Mouse (Mus musculus) kidney, postnatal 4 days (tissue): ENCODE data around the gene Gm13283.
"Not testable (repeated sequence)": the region's sequence is repeated elsewhere in the genome, so short reads cannot be mapped to it uniquely, and the experiment has no call there.

ENCODE experiments used
- DNase-seq, 2 experiments: peaks; one replicate each; pipeline ENCODE4 v3.0.0; 2021; ENCODE audit warnings: mixed read lengths in 2 of 2

The Gm13283 gene

GRCm38 (mm10) chr4:88763384-88764018 is 3.6 kb downstream of the Gm13283 start:
- peak; percentile 55 to 78 for DNase-seq

DNA sequence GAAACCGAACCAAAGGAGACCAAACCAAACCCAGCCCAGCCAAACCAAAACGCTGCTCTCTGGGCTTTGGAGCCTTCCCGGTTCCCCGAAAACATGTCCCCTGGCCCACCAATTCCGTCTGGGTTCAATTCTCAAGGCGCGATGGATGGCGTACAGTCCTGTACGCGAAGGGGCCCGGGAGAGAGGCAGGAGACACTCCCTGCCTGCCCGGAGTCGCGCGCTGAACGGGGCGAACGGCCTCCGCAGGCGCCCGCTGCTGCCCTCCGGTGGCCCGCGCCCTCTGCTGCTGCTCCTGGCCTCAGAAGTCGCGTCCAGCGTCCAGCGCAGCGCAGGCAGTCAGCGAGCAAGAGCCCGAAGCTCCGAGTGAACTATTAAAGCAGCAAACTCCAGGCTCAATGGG is 13.6 kb downstream of the Gm13283 start, which contains the start of gene Gm13290:
Gm13290 (plus strand) TSS at position 301 of the 400 bp plus-strand sequence.
- not testable (repeated sequence) for DNase-seq

DNA sequence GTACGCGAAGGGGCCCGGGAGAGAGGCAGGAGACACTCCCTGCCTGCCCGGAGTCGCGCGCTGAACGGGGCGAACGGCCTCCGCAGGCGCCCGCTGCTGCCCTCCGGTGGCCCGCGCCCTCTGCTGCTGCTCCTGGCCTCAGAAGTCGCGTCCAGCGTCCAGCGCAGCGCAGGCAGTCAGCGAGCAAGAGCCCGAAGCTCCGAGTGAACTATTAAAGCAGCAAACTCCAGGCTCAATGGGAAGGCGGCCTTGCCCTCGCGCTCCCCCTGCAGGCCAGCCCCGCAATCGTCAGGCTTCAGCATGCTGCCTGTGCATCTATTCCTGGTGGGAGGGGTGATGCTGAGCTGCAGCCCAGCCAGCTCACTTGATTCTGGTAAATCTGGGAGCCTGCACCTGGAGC is 16.7 kb downstream of the Gm13283 start, which contains the start of gene Gm13289:
Gm13289 (plus strand) TSS at position 301 of the 400 bp plus-strand sequence.
- DNase-seq: not testable (repeated sequence)

- not testable (repeated sequence) for DNase-seq
Measured at GRCm38 (mm10) chr4:88779550-88779949, 19.6 kb downstream of the Gm13283 start, which contains the start of gene Gm13272. Gene Gm13272 (plus strand): TSS chr4:88779850.

GRCm38 (mm10) chr4:88780320-88780719 is 20.4 kb downstream of the Gm13283 start:
- not testable (repeated sequence) for DNase-seq

GRCm38 (mm10) chr4:88781831-88782230 is 21.9 kb downstream of the Gm13283 start, which contains the start of gene Ifnz:
Gene Ifnz (plus strand): TSS chr4:88782131.
- DNase-seq: not testable (repeated sequence)

DNA sequence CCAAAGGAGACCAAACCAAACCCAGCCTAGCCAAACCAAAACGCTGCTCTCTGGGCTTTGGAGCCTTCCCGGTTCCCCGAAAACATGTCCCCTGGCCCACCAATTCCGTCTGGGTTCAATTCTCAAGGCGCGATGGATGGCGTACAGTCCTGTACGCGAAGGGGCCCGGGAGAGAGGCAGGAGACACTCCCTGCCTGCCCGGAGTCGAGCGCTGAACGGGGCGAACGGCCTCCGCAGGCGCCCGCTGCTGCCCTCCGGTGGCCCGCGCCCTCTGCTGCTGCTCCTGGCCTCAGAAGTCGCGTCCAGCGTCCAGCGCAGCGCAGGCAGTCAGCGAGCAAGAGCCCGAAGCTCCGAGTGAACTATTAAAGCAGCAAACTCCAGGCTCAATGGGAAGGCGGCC is 22.4 kb downstream of the Gm13283 start:
- DNase-seq: peak; percentile 29 to 39

GRCm38 (mm10) chr4:88785409-88785808 is 25.5 kb downstream of the Gm13283 start, which contains the start of gene Gm13276:
Gene Gm13276 (plus strand): TSS chr4:88785709.
- DNase-seq: not testable (repeated sequence)

- peak; percentile 81 to 86 for DNase-seq
Measured at GRCm38 (mm10) chr4:88788402-88788801, 28.5 kb downstream of the Gm13283 start, which contains the start of gene Gm13277. Gene Gm13277 (plus strand): TSS chr4:88788632.

GRCm38 (mm10) chr4:88791250-88791649 is 31.3 kb downstream of the Gm13283 start, which contains the start of gene Gm13278:
Gene Gm13278 (plus strand): TSS chr4:88791550.
- DNase-seq: not testable (repeated sequence)

GRCm38 (mm10) chr4:88793936-88794675 is 34.2 kb downstream of the Gm13283 start, which contains the start of gene Gm13275:
Gene Gm13275 (plus strand): TSS chr4:88794487.
- DNase-seq: peak; percentile 49 to 63

DNA sequence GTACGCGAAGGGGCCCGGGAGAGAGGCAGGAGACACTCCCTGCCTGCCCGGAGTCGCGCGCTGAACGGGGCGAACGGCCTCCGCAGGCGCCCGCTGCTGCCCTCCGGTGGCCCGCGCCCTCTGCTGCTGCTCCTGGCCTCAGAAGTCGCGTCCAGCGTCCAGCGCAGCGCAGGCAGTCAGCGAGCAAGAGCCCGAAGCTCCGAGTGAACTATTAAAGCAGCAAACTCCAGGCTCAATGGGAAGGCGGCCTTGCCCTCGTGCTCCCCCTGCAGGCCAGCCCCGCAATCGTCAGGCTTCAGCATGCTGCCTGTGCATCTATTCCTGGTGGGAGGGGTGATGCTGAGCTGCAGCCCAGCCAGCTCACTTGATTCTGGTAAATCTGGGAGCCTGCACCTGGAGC is 37.2 kb downstream of the Gm13283 start, which contains the start of gene Gm13279:
Gm13279 (plus strand) TSS at position 301 of the 400 bp plus-strand sequence.
- not testable (repeated sequence) for DNase-seq

- not testable (repeated sequence) for DNase-seq
Measured at GRCm38 (mm10) chr4:88799365-88799764, 39.4 kb downstream of the Gm13283 start, which contains the start of gene Gm13285. Gene Gm13285 (plus strand): TSS chr4:88799665.

GRCm38 (mm10) chr4:88802954-88803353 is 43.0 kb downstream of the Gm13283 start, which contains the start of gene Gm13287:
Gene Gm13287 (plus strand): TSS chr4:88803254.
- DNase-seq: not testable (repeated sequence)

DNA sequence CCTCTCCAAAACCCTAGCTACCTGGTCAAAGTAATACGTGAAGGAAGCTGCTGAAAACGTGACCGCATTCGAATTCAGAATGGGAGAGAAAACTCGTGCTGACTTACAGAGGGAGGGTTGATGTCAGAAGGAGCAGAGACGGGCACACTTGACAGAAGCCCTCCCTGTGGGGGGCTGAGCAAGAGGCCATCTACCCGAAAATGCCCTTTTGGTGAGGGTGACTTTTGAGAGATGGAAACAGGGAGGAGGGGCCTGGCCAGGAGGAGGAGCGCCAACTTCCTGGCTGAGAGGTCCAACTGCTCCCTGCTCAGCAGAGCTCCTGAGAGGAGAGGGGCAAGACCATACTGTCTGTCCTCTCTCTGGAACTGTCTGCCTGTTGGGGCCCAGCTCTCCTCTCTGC is 45.3 kb downstream of the Gm13283 start, which contains the start of gene Gm13288:
Gm13288 (plus strand) TSS at position 301 of the 400 bp plus-strand sequence.
- not testable (repeated sequence) for DNase-seq

- peak; percentile 47 to 68 for DNase-seq
Measured at GRCm38 (mm10) chr4:88805761-88806160, 45.8 kb downstream of the Gm13283 start.
